Mouse (Mus musculus): Measurements from ENCODE around the gene Gm4871. TPM values are rescaled to one million over a fixed set of nuclear protein-coding genes. Genes with fewer than 3 reads are reported as not detected.
"Not testable (repeated sequence)": the region's sequence is repeated elsewhere in the genome, so short reads cannot be mapped to it uniquely, and the experiment has no call there.

The Gm4871 gene
- not detected in 2 replicates for polyA plus RNA-seq (2014; fragmentation: Nextera tagmentation; extraction: Ambion mirVana)

- H3K9me3 ChIP-seq (ENCODE audit: control insufficient read depth, low read length); H3K36me3 ChIP-seq (ENCODE audit: control insufficient read depth, insufficient read depth, low read length); H3K27me3 ChIP-seq (replicated peaks; ENCODE audit: control insufficient read depth, insufficient read depth, low read length); DNase-seq (ENCODE audit: low spot score); ATAC-seq (ENCODE audit: low read depth); H3K4me2 ChIP-seq (ENCODE audit: low read depth, low read length); H3K4me1 ChIP-seq (ENCODE audit: control insufficient read depth, insufficient read depth, low read length); H3K9ac ChIP-seq (ENCODE audit: low read depth, low read length); H3K27ac ChIP-seq (replicated peaks; ENCODE audit: low read depth, low read length); H3K4me3 ChIP-seq (ENCODE audit: low read depth, low read length): not testable (repeated sequence)
- WGBS, result 56% methylated on average over 5 of the region's 5 CpGs
Observed at GRCm38 (mm10) chr5:145032391-145032790, at the start of gene Gm4871. Gene Gm4871, minus strand, starts transcription at chr5:145032754.

- Histone ChIP-seq H3K9ac (ENCODE audit: low read depth, low read length) (no peak overlapping the region), H3K36me3 (ENCODE audit: control insufficient read depth, insufficient read depth, low read length) (no peaks in the 10 kb centered on the region), H3K27me3 (replicated peaks; ENCODE audit: control insufficient read depth, insufficient read depth, low read length) (no peaks in the 10 kb centered on the region), H3K4me3 (ENCODE audit: low read depth, low read length) (no peak overlapping the region), H3K4me2 (ENCODE audit: low read depth, low read length) (no peak overlapping the region), H3K27ac (replicated peaks; ENCODE audit: low read depth, low read length) (no peak overlapping the region), H3K4me1 (ENCODE audit: control insufficient read depth, insufficient read depth, low read length) (peaks cover 6% of the 10 kb centered on the region; the same call in 1 of the 2 replicates), H3K9me3 (ENCODE audit: control insufficient read depth, low read length) (no peaks in the 10 kb centered on the region)
- ATAC-seq (ENCODE audit: low read depth) (no peak), DNase-seq (ENCODE audit: low spot score) (no peak)
- WGBS, result 89% methylated on average over 10 of the region's 10 CpGs
Observed at GRCm38 (mm10) chr5:145081866-145082613, 49.5 kb upstream of the Gm4871 start.

GRCm38 (mm10) chr5:145075081-145075480, 42.5 kb upstream of the Gm4871 start:
- no peak overlapping the region for H3K9ac ChIP-seq (ENCODE audit: low read depth, low read length)
- no peak overlapping the region for H3K4me2 ChIP-seq (ENCODE audit: low read depth, low read length)
- 61% methylated on average over 3 of the region's 3 CpGs for WGBS
- no peaks in the 10 kb centered on the region for H3K9me3 ChIP-seq (ENCODE audit: control insufficient read depth, low read length)
- no peak overlapping the region for H3K27ac ChIP-seq (replicated peaks; ENCODE audit: low read depth, low read length)
- no peaks in the 10 kb centered on the region for H3K4me1 ChIP-seq (ENCODE audit: control insufficient read depth, insufficient read depth, low read length)
- H3K27me3 ChIP-seq (replicated peaks; ENCODE audit: control insufficient read depth, insufficient read depth, low read length), result no peaks in the 10 kb centered on the region
- H3K4me3 ChIP-seq (ENCODE audit: low read depth, low read length), result no peak overlapping the region
- ATAC-seq (ENCODE audit: low read depth) (no peak), DNase-seq (ENCODE audit: low spot score) (no peak)
- no peaks in the 10 kb centered on the region for H3K36me3 ChIP-seq (ENCODE audit: control insufficient read depth, insufficient read depth, low read length)

- no peaks in the 10 kb centered on the region for H3K36me3 ChIP-seq (ENCODE audit: control insufficient read depth, insufficient read depth, low read length)
- 35% methylated on average over 6 of the region's 6 CpGs for WGBS
Observed at GRCm38 (mm10) chr5:145071342-145071741, 38.8 kb upstream of the Gm4871 start.

GRCm38 (mm10) chr5:145069707-145070106, 37.2 kb upstream of the Gm4871 start:
- Histone ChIP-seq H3K4me1 (ENCODE audit: control insufficient read depth, insufficient read depth, low read length) (no peaks in the 10 kb centered on the region), H3K27ac (replicated peaks; ENCODE audit: low read depth, low read length) (no peak overlapping the region), H3K4me3 (ENCODE audit: low read depth, low read length) (no peak overlapping the region), H3K36me3 (ENCODE audit: control insufficient read depth, insufficient read depth, low read length) (no peaks in the 10 kb centered on the region), H3K9ac (ENCODE audit: low read depth, low read length) (no peak overlapping the region), H3K4me2 (ENCODE audit: low read depth, low read length) (no peak overlapping the region), H3K9me3 (ENCODE audit: control insufficient read depth, low read length) (no peaks in the 10 kb centered on the region), H3K27me3 (replicated peaks; ENCODE audit: control insufficient read depth, insufficient read depth, low read length) (no peaks in the 10 kb centered on the region)
- DNase-seq (ENCODE audit: low spot score), result peak; percentile 83
- 1% methylated on average over 5 of the region's 5 CpGs for WGBS
- ATAC-seq (ENCODE audit: low read depth), result peak; percentile 77; the same call in 1 of the 2 replicates

More at GRCm38 (mm10) chr5:145071342-145071741, 38.8 kb upstream of the Gm4871 start:
- Histone ChIP-seq H3K27me3 (replicated peaks; ENCODE audit: control insufficient read depth, insufficient read depth, low read length) (no peaks in the 10 kb centered on the region), H3K4me1 (ENCODE audit: control insufficient read depth, insufficient read depth, low read length) (no peaks in the 10 kb centered on the region), H3K9me3 (ENCODE audit: control insufficient read depth, low read length) (no peaks in the 10 kb centered on the region), H3K9ac (ENCODE audit: low read depth, low read length) (no peak overlapping the region), H3K27ac (replicated peaks; ENCODE audit: low read depth, low read length) (no peak overlapping the region), H3K4me2 (ENCODE audit: low read depth, low read length) (no peak overlapping the region), H3K4me3 (ENCODE audit: low read depth, low read length) (no peak overlapping the region)
- ATAC-seq (ENCODE audit: low read depth) (no peak), DNase-seq (ENCODE audit: low spot score) (peak; percentile 12)

- DNase-seq (ENCODE audit: low spot score), result no peak
- Histone ChIP-seq H3K9ac (ENCODE audit: low read depth, low read length) (no peak overlapping the region), H3K27ac (replicated peaks; ENCODE audit: low read depth, low read length) (no peak overlapping the region), H3K36me3 (ENCODE audit: control insufficient read depth, insufficient read depth, low read length) (no peaks in the 10 kb centered on the region), H3K4me1 (ENCODE audit: control insufficient read depth, insufficient read depth, low read length) (no peaks in the 10 kb centered on the region), H3K4me2 (ENCODE audit: low read depth, low read length) (no peak overlapping the region), H3K9me3 (ENCODE audit: control insufficient read depth, low read length) (no peaks in the 10 kb centered on the region), H3K4me3 (ENCODE audit: low read depth, low read length) (no peak overlapping the region), H3K27me3 (replicated peaks; ENCODE audit: control insufficient read depth, insufficient read depth, low read length) (no peaks in the 10 kb centered on the region)
- WGBS, result 39% methylated on average over 3 of the region's 3 CpGs
- no peak for ATAC-seq (ENCODE audit: low read depth)
Observed at GRCm38 (mm10) chr5:145068863-145069262, 36.3 kb upstream of the Gm4871 start.

- no peak overlapping the region for H3K27ac ChIP-seq (replicated peaks; ENCODE audit: low read depth, low read length)
- H3K9me3 ChIP-seq (ENCODE audit: control insufficient read depth, low read length), result no peaks in the 10 kb centered on the region
- no peak overlapping the region for H3K9ac ChIP-seq (ENCODE audit: low read depth, low read length)
- no peaks in the 10 kb centered on the region for H3K27me3 ChIP-seq (replicated peaks; ENCODE audit: control insufficient read depth, insufficient read depth, low read length)
- ATAC-seq (ENCODE audit: low read depth) (no peak), DNase-seq (ENCODE audit: low spot score) (no peak)
- H3K4me2 ChIP-seq (ENCODE audit: low read depth, low read length), result no peak overlapping the region
- no peaks in the 10 kb centered on the region for H3K4me1 ChIP-seq (ENCODE audit: control insufficient read depth, insufficient read depth, low read length)
- H3K36me3 ChIP-seq (ENCODE audit: control insufficient read depth, insufficient read depth, low read length), result no peaks in the 10 kb centered on the region
- no peak overlapping the region for H3K4me3 ChIP-seq (ENCODE audit: low read depth, low read length)
- 91% methylated on average over 1 of the region's 1 CpGs for WGBS
Observed at GRCm38 (mm10) chr5:145064765-145065340, 32.3 kb upstream of the Gm4871 start.

- DNase-seq (ENCODE audit: low spot score), result peak; percentile 48
- H3K27me3 ChIP-seq (replicated peaks; ENCODE audit: control insufficient read depth, insufficient read depth, low read length), result no peaks in the 10 kb centered on the region
- H3K9me3 ChIP-seq (ENCODE audit: control insufficient read depth, low read length), result no peaks in the 10 kb centered on the region
- no peaks in the 10 kb centered on the region for H3K36me3 ChIP-seq (ENCODE audit: control insufficient read depth, insufficient read depth, low read length)
- no peak overlapping the region for H3K27ac ChIP-seq (replicated peaks; ENCODE audit: low read depth, low read length)
- no peak overlapping the region for H3K4me2 ChIP-seq (ENCODE audit: low read depth, low read length)
- no peak overlapping the region for H3K9ac ChIP-seq (ENCODE audit: low read depth, low read length)
- 0 out of 2 replicates have a peak, but pooled peaks have one; percentile 22 for ATAC-seq (ENCODE audit: low read depth)
- H3K4me1 ChIP-seq (ENCODE audit: control insufficient read depth, insufficient read depth, low read length), result no peaks in the 10 kb centered on the region
- H3K4me3 ChIP-seq (ENCODE audit: low read depth, low read length), result no peak overlapping the region
- WGBS, result 70% methylated on average over 2 of the region's 2 CpGs
Observed at GRCm38 (mm10) chr5:145059524-145059923, 27.0 kb upstream of the Gm4871 start.

All from embryonic facial prominence, embryonic 14.5 days (tissue).